Mouse (Mus musculus): ENCODE results near the gene Adad2.

Adad2 gene

DNA sequence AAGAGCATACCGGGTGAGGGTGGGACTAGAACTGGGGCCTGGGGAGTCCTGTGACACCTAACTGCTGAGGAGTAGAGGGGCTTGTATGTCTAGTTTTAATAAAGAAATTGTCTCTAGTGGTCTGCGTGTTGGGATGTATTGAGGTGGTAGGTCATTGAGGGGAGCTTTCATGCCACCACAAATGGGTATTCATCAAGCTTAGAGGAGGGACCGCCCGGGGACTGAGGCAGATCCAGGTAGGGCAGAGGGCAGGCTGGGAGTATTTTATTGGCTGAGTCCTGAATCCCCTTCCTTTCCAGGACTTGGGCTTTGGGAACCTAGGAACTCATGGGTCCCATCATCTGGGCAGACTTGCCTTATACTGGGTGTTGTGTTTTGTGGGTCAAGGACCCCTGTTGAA is 4.3 kb downstream of the Adad2 start:
- no peak for DNase-seq (ENCODE audit: low read depth, low spot score)

DNA sequence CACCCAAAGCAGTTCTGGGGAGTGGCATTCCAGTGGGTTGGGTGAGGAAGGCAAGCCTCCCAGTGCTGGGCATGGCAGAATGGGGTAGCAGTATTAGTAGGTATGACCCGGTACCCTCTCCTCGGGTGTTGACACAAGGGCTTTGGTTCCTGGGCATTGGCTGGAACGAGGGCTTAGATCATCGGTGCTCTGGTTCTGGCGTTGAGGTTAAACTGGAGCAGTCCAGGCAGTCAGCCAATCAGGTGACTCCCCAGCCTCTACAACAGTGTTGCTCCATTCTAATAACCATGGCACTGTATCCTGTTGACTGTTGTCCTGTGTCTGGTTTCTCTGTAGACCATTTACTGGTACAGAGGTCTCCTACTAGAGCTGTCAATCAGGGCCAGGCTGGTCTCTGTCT is 5.0 kb downstream of the Adad2 start:
- DNase-seq (ENCODE audit: low read depth, low spot score): no peak

DNA sequence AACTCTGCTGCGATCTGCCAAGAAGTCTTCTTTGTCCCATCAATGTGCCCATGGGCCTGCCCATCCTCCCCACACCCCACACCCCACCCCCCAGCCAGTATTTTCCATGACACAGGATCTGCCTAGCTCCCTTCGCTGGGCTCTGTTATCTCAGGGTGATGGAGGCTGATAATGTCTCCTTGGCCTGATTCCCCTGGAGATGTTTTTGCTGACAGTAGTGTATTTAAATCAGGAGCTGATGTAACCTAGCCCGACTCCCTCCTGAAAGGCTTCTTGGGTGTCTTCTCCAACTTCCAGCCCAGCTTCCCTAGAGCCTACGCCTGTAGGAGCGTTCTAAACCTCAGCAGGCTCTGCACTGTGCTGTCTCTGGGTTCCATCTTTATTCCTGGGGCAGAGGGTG is 6.3 kb downstream of the Adad2 start:
- DNase-seq (ENCODE audit: low read depth, low spot score): no peak

DNA sequence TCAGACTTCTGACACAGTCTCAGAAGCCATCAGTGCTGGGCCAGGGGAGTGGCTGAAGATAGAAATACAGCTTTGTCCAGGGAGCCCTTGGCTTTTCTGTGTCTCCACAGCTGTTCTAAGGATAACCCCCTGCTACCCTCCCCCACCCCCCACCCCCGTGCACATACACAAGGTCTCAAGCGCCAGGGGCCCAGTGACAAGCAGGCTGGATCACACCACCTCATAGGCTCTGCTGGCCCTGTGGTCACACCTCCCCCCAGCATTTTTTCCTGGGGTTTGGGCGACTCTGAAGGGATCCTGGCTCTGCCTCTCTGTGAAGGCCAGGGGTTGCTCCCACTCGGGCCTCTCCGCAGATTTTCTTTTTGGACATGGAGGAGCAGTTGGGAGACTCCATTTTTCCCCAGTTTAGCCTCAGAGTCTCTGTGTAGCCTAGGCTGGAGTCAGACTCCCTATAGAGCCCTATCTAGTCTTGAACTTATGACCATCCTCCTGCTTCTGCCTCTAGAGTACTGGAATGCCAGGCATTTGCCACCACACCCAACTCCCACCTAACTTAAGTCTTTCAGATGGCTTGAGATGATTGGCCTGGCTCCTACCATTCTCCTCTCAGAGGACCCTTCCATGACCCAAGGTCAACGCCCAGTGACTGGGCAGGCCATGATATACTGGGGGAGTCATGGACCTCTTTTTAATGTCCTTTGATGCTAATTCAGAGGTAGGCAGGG is 7.7 kb downstream of the Adad2 start:
- no peak for DNase-seq (ENCODE audit: low read depth, low spot score)

DNA sequence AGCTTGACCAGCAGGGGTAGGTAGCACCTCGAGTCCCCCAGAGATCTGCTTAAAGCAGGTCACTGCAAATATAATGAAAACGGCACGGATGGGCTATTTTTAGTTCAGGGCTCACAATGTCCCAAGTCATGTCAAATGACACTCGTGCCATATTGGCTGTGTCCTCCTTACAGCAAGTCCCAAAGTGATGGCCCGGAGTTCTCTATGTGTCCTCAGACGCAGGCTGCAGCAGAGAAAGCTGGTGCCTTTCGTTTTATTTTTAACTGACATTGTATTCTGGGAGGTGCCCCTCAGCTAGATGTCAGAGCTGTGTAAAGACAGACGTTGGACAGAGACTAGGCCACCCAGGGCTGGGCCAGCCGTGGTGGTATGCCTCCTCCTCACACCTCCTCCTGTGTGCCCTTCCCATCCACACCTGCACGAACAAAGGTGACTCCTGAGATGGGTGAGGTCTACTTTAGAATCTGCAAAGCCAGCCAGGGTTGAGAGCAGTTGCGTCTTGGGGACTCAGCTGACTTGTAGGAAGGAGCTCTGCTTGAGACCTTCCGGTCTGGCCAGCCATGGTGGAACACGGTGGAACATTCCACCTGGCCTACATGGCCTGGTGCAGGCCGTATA is 8.4 kb downstream of the Adad2 start:
- no peak for DNase-seq (ENCODE audit: low read depth, low spot score)

DNA sequence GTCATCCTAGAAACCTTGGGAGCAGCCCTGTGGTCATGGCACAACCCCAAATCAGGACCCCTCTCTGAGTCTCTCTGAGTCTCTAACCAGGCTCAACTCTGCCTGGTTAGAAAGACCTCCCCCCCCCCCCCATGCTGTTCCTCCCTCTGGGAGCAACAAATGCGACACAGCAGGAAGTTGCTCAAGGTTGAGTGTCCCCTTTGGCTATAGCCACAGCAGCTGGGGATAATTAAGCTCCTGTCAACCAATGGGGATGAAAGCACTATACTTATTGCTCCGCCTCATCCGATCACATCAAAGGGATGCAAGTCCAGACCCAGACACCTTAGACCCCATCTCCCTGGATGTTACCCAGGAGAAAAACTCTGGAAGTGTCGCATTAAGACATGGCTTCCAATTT is 10.0 kb downstream of the Adad2 start:
- DNase-seq (ENCODE audit: low read depth, low spot score): no peak

DNA sequence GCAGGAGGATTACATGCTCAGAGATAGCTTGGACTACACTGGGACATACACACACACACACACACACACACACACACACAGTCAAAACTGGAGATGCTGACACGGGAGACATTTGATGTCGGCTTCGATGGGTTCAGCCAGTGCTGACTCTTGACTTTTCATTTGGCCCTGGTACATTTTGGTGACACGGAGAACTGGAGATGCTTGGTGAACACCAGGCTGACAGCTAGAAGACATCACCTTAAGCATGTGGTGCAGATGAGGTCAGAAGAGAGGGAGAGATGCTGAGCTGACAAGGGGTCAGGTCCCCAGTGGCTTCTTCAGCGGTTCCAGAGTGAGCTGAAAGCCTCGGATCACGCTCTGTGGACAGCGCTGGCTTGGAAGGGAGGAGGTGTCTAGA is 10.5 kb downstream of the Adad2 start:
- DNase-seq (ENCODE audit: low read depth, low spot score): no peak

DNA sequence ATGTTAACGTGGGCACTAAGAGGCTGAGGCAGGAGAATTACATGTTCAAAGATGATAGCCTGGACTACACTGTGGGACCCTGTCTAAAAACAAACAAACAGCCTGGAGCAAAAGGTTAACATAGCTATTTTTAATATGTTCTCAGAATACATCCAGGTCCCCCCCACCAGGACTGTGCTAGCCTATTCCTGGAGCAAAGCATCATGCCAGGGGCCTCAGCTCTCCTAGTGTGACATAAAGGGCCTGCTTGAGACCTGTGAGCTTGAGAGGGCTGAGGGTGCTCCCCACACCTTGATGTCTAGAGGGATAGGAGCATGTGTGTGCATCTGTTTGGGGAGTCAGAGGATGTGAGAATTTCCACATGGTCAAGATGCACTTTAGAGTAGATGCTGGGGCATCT is 11.2 kb downstream of the Adad2 start:
- DNase-seq (ENCODE audit: low read depth, low spot score): no peak

DNA sequence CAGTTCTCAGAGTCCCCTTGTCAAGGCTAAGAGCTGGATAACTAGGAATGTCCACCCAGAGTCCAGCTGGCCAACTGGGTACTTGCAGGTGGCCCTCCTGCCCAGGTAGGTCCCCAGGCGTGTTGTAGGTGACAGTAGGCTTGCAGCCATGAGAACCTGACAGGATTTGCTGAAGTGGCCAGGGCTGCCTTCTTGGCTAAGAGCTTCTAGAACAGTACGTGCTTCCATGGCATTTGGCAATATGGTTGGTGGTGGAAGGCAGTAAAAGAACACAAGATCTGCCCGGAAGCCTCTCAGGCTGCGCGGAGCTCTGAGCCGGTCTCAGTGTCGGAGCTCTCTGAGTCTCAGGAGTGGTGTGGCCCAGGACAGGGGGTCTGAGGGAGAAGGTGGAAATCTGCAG is 12.4 kb downstream of the Adad2 start:
- no peak for DNase-seq (ENCODE audit: low read depth, low spot score)

DNA sequence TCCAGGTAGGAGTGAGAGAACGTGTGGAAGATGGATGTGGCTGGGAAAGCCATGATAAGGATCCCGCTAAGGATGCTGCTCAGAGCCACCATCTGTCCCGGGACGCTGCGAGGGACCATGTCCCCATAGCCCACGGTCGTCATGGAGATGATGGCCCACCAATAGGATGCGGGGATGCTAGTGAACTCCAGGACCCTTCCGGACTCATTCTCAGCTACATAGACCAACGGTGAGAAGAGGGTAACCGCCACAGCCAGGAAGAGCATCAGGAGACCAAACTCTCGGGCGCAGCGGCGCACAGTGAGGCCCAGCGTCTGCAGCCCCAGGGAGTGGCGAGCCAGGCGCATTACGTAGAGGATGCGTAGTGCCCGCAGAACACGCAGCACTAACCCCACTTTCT is 13.2 kb downstream of the Adad2 start:
- no peak for DNase-seq (ENCODE audit: low read depth, low spot score)

DNA sequence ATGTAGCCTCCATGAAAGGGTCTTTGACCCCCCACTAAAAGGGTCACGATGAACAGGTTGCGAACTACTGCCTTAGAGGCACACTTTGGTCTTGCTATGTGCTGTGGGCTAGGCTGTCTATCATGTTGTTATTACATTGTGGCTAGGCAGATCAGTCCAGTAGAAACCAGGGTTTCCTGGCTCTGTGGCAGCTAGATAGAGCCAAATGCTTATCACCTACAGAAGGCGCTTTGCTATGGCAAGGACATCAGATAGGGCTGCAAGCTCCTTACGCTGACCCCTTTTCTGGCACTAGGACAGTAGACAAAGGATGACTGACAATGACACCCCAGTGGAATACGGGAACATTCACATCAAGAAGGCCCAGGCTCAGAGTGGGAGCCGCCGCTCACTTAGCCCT is 14.7 kb downstream of the Adad2 start:
- no peak for DNase-seq (ENCODE audit: low read depth, low spot score)

DNA sequence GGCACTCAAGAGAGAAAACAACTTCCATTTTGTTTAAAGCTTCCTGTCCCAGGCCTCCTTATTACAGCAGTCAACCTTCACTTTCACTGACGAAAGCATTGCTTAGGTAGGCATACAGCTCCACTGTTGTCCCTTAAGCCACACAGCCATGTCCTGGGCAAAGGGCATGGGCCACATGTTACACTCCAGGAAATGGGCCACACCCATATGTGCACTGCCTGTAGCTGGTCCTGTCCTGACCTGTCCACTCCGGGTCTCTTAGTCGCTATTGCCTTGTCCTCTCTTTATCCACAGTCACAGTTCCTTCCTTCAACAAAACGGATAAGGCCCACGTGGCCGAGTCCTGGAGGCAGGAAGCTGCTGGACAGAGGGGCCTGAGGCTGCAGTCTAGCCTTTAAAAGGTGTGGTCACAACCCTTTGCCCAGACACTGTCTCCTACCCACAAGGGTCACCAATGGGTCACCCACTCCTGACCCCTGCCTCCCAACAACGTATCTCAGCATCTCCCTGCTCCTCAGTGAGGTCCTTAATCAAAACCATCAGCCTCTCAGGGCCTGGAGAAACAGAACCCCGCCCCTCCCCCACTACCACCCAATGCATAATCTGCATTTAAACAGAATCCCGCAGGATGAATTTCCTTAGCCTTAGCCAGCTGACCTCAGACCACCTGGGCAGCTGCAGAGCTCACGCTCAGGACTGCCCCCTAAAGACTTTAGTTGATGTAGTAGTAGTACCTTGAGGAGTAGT is 15.2 kb downstream of the Adad2 start:
- no peak for DNase-seq (ENCODE audit: low read depth, low spot score)

DNA sequence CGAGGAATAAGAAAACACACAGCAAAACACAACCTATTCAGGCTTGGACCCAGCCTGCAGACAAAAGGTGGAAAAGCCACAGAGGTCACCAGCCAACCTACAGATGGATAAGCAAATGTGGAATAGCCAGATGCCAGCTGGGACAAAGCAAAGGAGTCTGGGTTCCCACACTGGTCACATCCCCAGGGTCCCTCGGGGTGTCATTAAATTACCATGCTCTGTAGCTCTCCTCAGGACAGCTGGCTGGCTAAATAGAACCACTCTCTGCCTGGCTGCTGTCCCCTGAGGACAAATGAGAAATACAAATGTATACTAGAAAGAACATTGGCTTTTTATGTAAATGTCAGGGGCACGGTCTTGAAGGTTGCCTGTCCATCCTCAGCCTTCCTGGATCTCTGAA is 18.3 kb downstream of the Adad2 start:
- peak; percentile 69 for DNase-seq (ENCODE audit: low read depth, low spot score)

DNA sequence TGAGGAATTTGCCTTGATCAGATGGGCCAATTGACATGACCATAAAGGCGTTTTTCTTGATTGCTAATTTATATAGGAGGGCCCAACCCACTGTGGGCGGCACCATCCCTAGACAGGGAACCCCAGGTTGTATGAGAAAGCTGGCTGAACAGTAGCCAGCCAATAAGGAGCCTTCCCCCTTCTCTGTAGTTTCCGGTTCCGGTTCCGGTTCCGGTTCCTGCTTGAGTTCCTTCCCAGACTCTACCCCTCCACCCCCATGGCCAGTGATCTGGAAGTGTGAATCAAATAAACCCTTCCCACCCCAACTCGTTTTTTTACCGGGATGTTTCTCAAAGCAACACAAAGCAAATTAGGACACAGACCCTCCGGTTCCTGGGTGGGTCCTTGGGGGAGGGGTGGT is 19.7 kb downstream of the Adad2 start:
- DNase-seq (ENCODE audit: low read depth, low spot score): no peak

DNA sequence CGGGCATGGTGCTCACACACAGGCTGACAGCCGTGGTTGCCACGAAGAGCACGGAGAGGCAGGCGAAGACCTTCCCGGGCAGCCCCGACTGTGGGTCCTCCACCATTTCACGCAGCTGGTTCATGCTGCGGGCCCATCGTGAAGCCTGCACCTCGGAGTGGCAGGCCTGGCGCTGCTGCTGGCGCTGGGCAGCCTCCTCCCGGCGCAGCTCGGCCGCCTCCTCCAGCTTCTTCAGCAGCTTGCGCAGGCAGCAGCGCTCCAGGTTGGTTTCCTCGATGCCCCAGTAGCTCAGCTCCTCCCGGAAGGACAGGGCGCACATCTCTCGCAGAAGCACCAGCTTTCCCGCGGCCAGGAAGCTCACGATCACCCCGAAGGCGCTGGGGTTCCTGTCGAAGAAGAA is 20.4 kb downstream of the Adad2 start:
- no peak for DNase-seq (ENCODE audit: low read depth, low spot score)

DNA sequence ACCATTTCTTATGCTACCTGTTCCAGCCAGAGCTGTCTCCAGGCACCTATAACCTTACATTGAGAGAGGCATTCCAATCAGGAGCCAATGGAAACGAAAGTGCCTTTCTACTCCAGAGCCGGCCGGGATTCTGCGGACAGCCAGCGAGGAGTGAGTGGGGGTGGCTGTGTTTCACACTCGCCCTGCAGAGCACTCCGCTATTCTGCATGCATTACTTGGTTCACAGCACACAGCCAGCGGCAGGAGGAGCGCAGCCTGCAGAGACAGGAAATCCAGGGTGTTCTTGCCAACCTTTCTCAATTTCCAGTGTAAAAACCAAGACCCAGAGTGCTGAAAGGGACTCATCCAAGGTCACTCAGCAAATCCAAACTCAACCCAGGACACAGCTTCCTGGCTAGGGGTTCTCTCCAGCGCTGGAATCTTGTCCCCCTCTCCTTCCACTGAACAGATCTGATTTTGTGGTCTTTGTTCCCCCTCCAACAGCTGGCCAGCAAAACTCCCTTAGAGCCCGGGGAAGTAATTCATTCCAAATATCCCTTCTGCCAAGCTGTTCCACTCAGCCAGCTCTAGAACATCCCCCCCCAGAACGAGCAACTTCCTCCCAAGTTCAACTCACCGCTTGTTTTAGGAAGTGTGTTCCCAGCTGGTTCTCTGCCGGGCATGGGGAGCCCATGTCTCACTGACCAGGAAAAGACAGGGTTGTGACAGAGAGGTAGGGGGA is 22.2 kb downstream of the Adad2 start:
- DNase-seq (ENCODE audit: low read depth, low spot score): no peak

DNA sequence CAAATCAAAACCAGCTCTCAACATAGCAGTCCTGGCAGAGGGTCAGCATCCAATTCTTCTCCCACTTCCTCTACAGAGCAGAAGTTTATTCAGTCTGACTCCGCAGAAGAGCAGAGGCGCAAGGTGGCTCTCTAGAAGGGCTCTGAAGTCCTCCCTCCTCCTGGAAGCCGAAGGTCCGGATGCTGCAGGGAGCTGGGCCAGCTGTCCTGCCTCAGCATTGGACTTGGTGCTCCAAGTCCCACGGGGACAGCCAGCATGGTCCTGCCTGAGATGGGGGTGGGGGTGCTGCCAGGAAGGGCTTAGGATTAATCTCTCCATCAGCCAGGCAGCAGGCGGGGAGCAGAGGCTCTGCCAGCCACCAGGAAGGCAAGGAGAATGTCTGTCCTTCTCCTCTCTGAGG is 22.8 kb downstream of the Adad2 start, which contains the start of gene Kcng4:
Gene Kcng4, minus strand, starts transcription at position 303 of the 400 bp plus-strand sequence.
- DNase-seq (ENCODE audit: low read depth, low spot score): no peak

DNA sequence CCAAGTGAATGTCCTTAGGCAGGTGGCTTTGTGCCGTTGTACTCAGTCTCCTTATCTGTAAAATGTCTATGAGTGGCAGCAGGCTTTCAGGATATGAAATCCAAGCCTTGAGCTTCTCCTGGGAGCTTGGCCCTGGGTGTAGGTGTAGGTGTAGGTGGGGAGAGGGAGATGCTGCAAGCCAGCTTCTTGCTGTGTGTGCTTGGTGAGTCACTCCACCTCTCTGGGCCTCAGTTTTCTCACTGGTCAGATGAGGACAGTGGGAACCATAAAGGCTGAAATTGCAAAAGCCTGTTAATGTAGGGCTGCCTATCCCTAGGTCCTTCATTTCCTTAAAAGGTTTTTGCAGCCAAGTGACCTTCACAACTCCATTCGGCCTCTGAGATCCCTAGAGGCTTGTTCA is 23.4 kb downstream of the Adad2 start:
- DNase-seq (ENCODE audit: low read depth, low spot score): no peak

DNA sequence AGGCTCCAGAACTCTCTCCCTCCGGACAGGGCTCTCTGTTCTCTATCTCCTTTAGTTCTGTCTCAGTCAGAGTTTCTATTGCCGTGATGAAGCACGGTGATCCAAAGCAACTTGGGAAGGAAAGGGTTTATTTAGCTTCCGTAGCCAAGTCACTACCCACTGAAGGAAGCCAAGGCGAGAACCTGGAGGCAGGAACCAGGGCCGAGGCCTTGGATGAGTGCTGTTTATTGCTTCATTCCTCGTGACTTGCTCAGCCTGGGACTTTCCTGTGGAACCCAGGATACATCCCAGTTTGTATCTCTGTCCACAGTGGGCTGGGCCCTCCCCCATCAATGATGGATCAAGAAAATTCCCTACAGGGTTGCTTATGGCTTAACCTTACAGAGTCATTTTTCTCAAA is 24.2 kb downstream of the Adad2 start:
- DNase-seq (ENCODE audit: low read depth, low spot score): no peak

DNA sequence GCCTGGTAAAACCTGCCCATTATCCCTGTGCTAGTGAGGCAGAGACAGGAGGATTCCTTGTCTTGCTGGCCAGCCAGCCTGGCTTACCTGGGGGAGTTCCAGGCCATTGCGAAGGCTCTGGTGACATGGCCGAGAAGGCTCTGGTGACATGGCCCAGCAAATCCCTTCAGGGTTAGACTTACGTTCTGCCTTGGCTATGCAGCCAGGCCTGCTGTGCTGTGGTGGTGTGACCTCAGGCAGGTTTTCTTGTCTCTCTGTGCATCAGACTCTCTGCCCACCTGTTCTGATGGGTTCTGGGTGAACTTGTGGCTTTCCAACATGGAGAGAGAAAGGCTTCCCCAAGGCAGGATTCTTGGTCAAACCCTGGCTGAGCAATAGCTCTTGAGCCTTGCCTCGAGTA is 24.8 kb downstream of the Adad2 start:
- no peak for DNase-seq (ENCODE audit: low read depth, low spot score)

DNA sequence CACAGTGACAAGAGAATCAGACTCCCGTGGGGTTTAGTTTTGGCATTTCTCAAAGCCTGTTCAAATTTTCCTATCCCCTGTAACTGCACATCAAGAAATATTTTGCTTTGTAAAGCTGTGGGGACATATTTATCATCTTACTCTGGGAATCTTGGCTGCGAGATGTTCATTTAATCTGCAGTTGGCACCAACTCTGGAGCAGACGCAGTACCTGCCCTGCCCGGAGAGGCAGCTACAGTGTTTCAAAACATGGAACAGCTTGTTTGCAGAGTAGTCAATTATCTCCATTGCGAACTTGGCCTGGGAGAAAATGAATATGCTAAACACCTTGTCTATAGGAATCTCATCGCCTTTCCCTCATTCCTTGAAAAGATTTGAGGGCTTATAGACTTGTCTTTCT is 25.7 kb downstream of the Adad2 start:
- DNase-seq (ENCODE audit: low read depth, low spot score): no peak

DNA sequence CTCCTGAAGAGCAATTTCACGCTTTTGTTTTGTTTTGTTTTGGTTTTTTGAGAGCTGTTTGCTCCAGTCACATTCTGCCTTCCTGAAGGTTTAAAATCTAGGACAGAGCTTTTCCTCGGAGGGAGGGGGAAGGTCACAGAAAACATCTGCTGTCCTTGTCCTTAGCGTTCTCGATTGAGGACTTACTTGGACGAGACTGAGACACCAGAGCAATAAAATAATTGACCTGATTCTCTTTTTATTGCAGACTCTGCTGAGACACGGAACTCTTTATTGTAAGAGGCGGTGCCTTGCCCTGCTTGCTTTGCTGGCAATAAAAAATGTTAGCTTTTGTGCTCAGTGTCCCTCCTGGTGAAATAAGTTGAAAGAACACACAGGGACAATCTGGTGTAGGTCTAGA is 27.3 kb downstream of the Adad2 start:
- no peak for DNase-seq (ENCODE audit: low read depth, low spot score)

Data from mesoderm, embryonic 11.5 days (tissue).